Mouse (Mus musculus) adrenal gland, postnatal 14 days (tissue): Measurements from ENCODE around the gene Pfn4. TPM values are rescaled to one million over a fixed set of nuclear protein-coding genes. Genes with fewer than 3 reads are reported as not detected.
A peak's percentile ranks its signal among the peaks of the same experiment; 100 is the strongest.
"Not testable (repeated sequence)": the region's sequence is repeated elsewhere in the genome, so short reads cannot be mapped to it uniquely, and the experiment has no call there.

Source experiments
- DNase-seq: peaks from one replicate; pipeline ENCODE4 v3.0.0; 2021; ENCODE audit warnings: mixed read lengths
- total RNA-seq: library from RNA; stranded (reverse); gene quantifications from 2 replicates; pipeline ENCODE4 v1.2.3, GENCODE M21; 2021

Pfn4 gene
- total RNA-seq, 1 experiment from 2014 or later = 2.0 TPM

DNA sequence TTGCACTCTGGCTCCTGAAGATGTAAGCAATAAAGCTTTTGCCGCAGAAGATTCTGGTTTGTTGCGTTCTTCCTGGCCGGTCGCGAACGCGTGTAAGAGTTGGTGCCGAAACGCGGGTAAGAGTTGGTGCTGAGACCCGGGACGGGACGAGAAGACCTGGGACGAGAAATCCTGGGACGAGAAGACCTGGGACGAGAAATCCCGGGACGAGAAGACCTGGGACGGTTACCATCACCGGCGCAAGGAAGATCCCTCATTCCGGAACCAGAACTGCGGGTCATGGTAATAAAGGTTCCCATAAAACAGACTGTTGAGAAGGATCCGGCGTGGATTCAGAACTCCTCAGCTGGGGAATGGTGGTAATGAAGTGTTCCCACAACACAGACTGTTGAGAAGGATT, 19.3 kb downstream of the Pfn4 start:
- DNase-seq = not testable (repeated sequence)

DNA sequence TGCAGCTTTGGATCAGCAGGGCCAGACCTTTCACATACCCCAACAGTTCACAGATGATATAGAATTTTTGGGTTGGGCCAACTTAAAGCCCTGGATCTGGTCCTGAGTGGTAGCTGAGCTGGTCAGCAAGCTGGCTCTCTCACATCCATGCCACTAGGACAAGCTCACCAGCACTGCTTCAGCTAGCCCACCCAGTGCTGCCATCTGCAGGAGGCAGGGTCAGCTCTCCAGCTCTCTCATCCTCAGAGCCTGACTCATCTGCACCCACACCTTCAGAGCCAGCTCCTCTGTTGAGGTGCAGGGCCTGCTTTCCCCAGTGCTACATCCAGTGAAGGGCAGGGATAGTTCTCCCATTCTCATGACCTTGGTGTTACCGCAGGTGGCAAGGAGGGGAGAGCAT, 24.9 kb downstream of the Pfn4 start:
- peak; percentile 37 for DNase-seq

DNA sequence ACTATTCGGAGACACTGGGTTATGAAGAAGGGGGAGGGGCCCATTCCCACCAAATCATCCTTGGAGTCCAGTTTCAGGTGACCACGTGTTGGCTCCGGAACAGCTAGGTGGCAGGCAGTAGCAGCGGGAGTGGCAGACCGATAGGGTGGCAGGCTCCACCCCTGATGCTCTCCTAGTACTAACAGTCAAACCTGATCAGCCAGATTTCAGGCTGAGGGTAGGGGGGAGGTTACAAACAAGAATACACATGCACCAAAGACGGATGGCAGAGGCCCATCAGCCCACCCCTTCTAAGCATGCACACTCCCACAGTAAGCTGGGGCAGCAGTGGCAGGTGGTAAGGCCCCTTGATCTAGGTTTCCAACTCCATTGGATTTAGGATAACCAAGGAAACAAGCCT, 28.6 kb downstream of the Pfn4 start:
- DNase-seq = not testable (repeated sequence)

DNA sequence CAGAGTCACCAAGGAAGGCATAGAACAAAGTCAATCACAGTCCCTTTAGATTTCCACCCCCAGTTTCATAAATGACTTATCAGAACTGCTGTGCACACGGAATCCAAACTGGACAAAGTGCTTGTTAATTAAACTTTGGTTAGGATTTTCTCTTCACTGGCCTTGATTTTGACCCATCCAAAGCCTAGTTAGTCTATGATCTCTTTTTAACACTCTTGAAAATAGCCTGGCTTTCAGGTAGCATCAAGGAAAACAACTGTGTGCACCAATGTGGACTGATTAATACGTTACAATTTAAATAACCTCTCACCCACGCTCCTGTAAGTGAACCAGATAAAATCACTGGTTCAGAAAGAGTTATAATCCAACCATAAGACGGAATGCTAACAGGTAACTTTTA, 42.2 kb downstream of the Pfn4 start:
- no peak for DNase-seq

DNA sequence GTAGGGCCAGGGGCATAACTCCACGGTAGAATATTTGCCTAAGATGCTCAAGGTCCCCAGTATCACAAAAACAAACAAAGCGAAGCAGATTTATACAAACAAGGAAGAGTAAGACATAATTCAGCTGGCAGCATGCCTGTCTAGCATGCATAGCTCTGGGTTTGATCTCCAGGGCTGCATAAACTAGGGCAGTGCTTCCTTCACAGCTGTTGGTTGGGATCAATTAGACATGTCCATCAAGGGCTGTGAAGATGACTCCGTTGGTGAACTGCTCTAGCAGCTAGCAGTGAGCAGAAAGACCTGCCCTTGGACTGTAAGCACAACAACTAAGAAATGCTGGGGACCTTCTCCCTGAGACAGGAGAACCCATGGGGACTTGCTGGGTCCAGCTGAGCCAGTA, 42.9 kb downstream of the Pfn4 start:
- no peak for DNase-seq

DNA sequence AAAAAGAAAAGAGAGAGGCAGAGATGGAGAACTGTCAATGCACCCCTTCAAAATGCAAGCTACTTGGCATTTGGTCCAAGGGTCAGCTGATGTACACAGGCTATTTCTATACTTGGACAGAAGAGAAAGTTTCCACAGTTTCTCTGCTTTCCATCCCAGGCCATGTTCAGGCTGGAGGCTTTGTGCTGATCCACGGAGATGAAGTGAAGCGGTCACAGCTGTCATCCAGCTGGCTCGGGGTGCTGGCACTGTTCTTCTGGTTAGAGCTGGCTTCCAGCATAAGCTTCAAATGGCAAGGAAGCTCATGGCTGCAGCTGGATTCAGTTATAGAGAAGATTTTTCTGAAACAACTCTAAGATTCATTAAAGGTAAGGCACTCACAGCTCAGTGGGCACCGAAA, 44.8 kb downstream of the Pfn4 start:
- DNase-seq = no peak

DNA sequence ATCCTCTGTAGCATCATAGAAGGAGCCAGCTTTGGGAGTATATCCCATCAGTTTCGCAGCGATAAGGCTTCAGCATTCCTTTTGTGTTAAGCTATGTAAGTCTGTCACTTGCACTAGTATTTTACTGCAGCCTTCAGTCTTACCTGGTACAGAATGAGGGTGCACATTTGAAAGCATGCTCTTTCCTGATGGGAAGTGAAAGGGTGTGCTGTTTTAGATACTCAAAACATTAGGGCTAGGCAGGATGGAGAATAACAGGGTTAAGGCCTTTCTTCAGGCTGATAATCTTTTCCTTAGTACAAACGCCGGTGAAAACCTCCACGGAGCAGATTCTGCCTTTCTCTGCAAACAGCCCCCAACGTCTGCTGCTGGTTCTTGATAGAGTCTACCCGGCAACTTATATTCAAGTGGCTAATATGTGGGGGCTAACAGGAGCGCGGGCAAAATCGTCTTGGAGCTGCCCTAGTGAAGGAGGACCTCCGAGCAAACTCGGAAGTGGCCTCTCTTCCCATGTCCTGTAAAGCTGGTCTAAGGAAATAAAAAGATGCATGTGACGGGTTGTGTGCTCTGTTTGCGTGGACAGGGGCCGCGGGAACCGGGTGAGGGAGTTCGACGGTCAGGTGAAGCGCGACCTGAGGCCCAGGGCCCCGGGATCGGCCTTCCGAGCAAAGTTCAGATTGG, 48.0 kb downstream of the Pfn4 start:
- DNase-seq = no peak

DNA sequence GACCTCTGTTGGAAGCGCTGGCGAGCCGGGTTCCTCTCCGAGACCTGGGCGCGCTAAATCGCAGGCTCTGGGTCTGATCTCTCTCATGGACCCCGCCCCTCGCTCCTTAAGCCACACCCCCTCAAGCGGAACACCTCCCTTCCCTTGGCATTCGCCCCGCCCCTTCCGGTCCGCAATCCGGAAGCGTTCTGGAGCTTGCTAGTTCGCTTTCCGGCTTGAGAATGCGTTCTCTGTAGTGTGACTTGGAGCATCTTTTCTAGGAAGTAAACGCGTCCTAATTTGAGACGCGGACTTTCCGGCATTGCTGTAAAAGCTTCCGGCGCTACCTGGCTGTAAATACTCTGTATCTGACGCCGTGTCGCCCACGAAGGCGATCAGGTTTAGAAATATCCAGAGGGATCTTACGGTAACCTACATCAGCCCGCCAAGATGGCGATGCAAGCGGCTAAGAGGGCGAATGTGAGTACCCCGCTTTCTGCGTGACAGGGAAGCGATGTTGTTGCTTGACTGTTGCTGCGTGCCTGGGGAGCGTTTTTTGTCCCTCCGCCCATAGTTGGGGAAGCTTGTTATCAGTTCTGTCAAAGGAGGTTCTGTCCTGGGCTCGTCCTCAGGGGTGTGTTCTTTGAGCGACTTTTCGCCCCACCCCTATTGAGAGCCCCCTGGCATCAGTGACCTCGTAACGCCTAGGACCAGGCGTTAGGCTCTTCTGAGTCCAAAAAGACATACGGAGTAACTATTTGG, 48.7 kb downstream of the Pfn4 start, which contains the start of gene Sf3b6:
Sf3b6 (plus strand) TSS at position 184 of the 741 bp plus-strand sequence.
- peak; percentile 100 for DNase-seq

DNA sequence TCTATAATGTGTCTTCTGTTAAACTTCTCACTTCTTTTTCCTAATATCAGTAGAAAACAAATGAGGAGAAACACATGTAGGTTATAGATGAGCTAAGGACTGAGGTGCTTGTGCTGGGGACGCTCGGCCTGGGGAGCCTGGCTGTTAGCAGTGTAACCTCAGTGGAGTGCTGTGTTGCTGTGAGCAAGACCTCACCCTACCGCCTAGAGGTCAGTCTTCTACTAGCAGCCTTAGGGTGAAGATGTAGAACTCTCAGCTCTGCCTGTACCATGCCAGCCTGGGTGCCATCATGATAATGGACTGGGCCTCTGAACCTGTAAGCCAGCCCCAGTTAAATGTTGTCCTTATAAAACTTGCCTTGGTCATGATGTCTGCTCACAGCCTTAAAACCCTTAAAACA, 58.4 kb downstream of the Pfn4 start:
- no peak for DNase-seq

Other genes starting within 250 kb of the Pfn4 start
- 47.8 and 61.2 TPM in 2 replicates for gene Itsn2, start 176.4 kb upstream of the Pfn4 start, total RNA-seq
- gene Gm3625, start 176.1 kb upstream of the Pfn4 start, total RNA-seq = not detected in 2 replicates
- gene Fam228a, start 30.6 kb upstream of the Pfn4 start, total RNA-seq = 0.30 and 0.86 TPM in 2 replicates
- 7.9 and 10.2 TPM in 2 replicates for gene Fam228b, start 245 bp downstream of the Pfn4 start, total RNA-seq
- 106 and 114 TPM in 2 replicates for gene Sf3b6, start 48.5 kb downstream of the Pfn4 start, total RNA-seq
- gene Fkbp1b, start 72.6 kb downstream of the Pfn4 start, total RNA-seq = 8.9 and 17.7 TPM in 2 replicates
- gene Wdcp, start 74.3 kb downstream of the Pfn4 start, total RNA-seq = 9.9 and 10.0 TPM in 2 replicates
- 1.6 and 3.3 TPM in 2 replicates for gene Mfsd2b, start 105.3 kb downstream of the Pfn4 start, total RNA-seq
- 37.4 and 39.4 TPM in 2 replicates for gene Ubxn2a, start 138.7 kb downstream of the Pfn4 start, total RNA-seq
- gene Atad2b, start 148.3 kb downstream of the Pfn4 start, total RNA-seq = 30.6 and 34.9 TPM in 2 replicates